Mouse (Mus musculus) CH12.LX (cell line): ENCODE results near the gene Pafah1b2. TPM values are rescaled to one million over a fixed set of nuclear protein-coding genes. Genes with fewer than 3 reads are reported as not detected.

Experiments used
- DNase-seq: peaks from one replicate; pipeline ENCODE4 v3.0.0-alpha.2; 2013; ENCODE audit errors: extremely low read depth
- H3K27ac ChIP-seq: 2 replicates; pipeline ENCODE4 v1.5.1; 2012; ENCODE audit warnings: low read depth, mild to moderate bottlenecking, control low read depth, moderate library complexity; ENCODE audit not compliant: insufficient read depth
- H3K27me3 ChIP-seq: replicated peaks from 2 replicates; pipeline ENCODE3; 2012; ENCODE audit warnings: inconsistent platforms
- H3K36me3 ChIP-seq, 2 experiments: replicated peaks in 1 of 2; 2 replicates each; pipeline versions ENCODE3 to v1.6.1; 2012; ENCODE audit warnings: inconsistent platforms in 1 of 2, low read length in 1 of 2, mild to moderate bottlenecking in 1 of 2, mixed read lengths in 1 of 2, moderate library complexity in 1 of 2; ENCODE audit not compliant: control insufficient read depth in 1 of 2, insufficient read depth in 1 of 2
- H3K4me1 ChIP-seq, 2 experiments: 2 replicates each; pipeline ENCODE4 v1.6.1; 2012; ENCODE audit warnings: inconsistent platforms in 1 of 2, moderate library complexity in 1 of 2; ENCODE audit not compliant: insufficient read depth in 2 of 2, control insufficient read depth in 1 of 2
- H3K4me2 ChIP-seq: 2 replicates; pipeline ENCODE4 v1.6.1; 2012; ENCODE audit warnings: low read depth, mild to moderate bottlenecking, control low read depth; ENCODE audit not compliant: poor library complexity, insufficient read depth, severe bottlenecking
- H3K4me3 ChIP-seq, 3 experiments: fragments of 150-350 bp in 1 of 3; sonication (generic) in 1 of 3; replicated peaks in 1 of 3; 2 replicates each; pipeline versions ENCODE3 to v1.5.1; 2011 to 2012; ENCODE audit warnings: low read depth in 2 of 3, low read length in 2 of 3, mild to moderate bottlenecking in 2 of 3, moderate library complexity in 2 of 3, control low read depth in 1 of 3, improper control_type of control experiment in 1 of 3, inconsistent platforms in 1 of 3, mixed read lengths in 1 of 3; ENCODE audit not compliant: poor library complexity in 1 of 3
- H3K79me2 ChIP-seq: replicated peaks from 2 replicates; pipeline ENCODE4 v1.6.1; 2012; ENCODE audit warnings: mild to moderate bottlenecking, moderate library complexity; ENCODE audit not compliant: control insufficient read depth, poor library complexity, insufficient read depth, severe bottlenecking; ENCODE audit errors: extremely low read depth
- H3K9ac ChIP-seq: 2 replicates; pipeline ENCODE4 v1.6.1; 2012; ENCODE audit warnings: low read depth, mild to moderate bottlenecking, control low read depth, moderate library complexity; ENCODE audit not compliant: insufficient read depth
- H3K9me3 ChIP-seq: replicated peaks from 2 replicates; pipeline ENCODE3; 2012; ENCODE audit warnings: low read length, inconsistent platforms, mixed read lengths
- CHD1 ChIP-seq: IDR thresholded peaks from 2 replicates; pipeline ENCODE4 v1.6.1; 2012; ENCODE audit warnings: low read depth, low read length, improper control_type of control experiment, inconsistent platforms
- E2F4 ChIP-seq: IDR thresholded peaks from 2 replicates; pipeline ENCODE4 v1.6.1; 2011; ENCODE audit warnings: low read depth, low read length, improper control_type of control experiment; ENCODE audit not compliant: insufficient replicate concordance
- ELF1 ChIP-seq: IDR thresholded peaks from 2 replicates; pipeline ENCODE4 v1.6.1; 2014; ENCODE audit warnings: low read depth, mild to moderate bottlenecking, inconsistent platforms, low read length, improper control_type of control experiment
- ETS1 ChIP-seq: conservative IDR thresholded peaks from 2 replicates; pipeline ENCODE4 v1.6.1; 2012; ENCODE audit warnings: low read depth, mild to moderate bottlenecking, inconsistent platforms, low read length, improper control_type of control experiment, moderate library complexity
- GABPA ChIP-seq: IDR thresholded peaks from 2 replicates; pipeline ENCODE4 v1.6.1; 2012; ENCODE audit warnings: low read depth, low read length, improper control_type of control experiment, inconsistent platforms; ENCODE audit not compliant: insufficient replicate concordance
- JUN ChIP-seq: IDR thresholded peaks from 2 replicates; pipeline ENCODE4 v1.6.1; 2011; ENCODE audit warnings: low read depth, mild to moderate bottlenecking, low read length, improper control_type of control experiment, moderate library complexity; ENCODE audit not compliant: insufficient read depth
- JUND ChIP-seq: conservative IDR thresholded peaks from 2 replicates; pipeline ENCODE4 v1.6.1; 2011; ENCODE audit warnings: low read depth, low read length, improper control_type of control experiment
- KAT2A ChIP-seq: IDR thresholded peaks from 2 replicates; pipeline ENCODE4 v1.6.1; 2012; ENCODE audit warnings: low read length, improper control_type of control experiment, inconsistent platforms; ENCODE audit not compliant: insufficient replicate concordance
- MAX ChIP-seq: IDR thresholded peaks from 2 replicates; pipeline ENCODE4 v1.6.1; 2011; ENCODE audit warnings: low read length, improper control_type of control experiment
- MAZ ChIP-seq: IDR thresholded peaks from 2 replicates; pipeline ENCODE4 v1.6.1; 2012; ENCODE audit warnings: low read depth, mild to moderate bottlenecking, inconsistent platforms, low read length, improper control_type of control experiment, moderate library complexity
- MXI1 ChIP-seq: IDR thresholded peaks from 2 replicates; pipeline ENCODE4 v1.6.1; 2011; ENCODE audit warnings: mild to moderate bottlenecking, low read depth, low read length, improper control_type of control experiment
- NRF1 ChIP-seq: IDR thresholded peaks from 2 replicates; pipeline ENCODE4 v1.6.1; 2014; ENCODE audit warnings: low read depth, mild to moderate bottlenecking, inconsistent platforms, low read length, improper control_type of control experiment, moderate library complexity
- RCOR1 ChIP-seq: conservative IDR thresholded peaks from 2 replicates; pipeline ENCODE4 v1.6.1; 2012; ENCODE audit warnings: low read depth, mild to moderate bottlenecking, inconsistent platforms, low read length, improper control_type of control experiment
- SIN3A ChIP-seq: IDR thresholded peaks from 2 replicates; pipeline ENCODE4 v1.6.1; 2012; ENCODE audit warnings: low read length, improper control_type of control experiment, inconsistent platforms
- SMC3 ChIP-seq: IDR thresholded peaks from 2 replicates; pipeline ENCODE4 v1.6.1; 2011; ENCODE audit warnings: low read depth, low read length, improper control_type of control experiment
- TCF12 ChIP-seq: IDR thresholded peaks from 2 replicates; pipeline ENCODE4 v1.6.1; 2014; ENCODE audit warnings: low read depth, mild to moderate bottlenecking, inconsistent platforms, low read length, improper control_type of control experiment
- UBTF ChIP-seq: IDR thresholded peaks from 2 replicates; pipeline ENCODE4 v1.6.1; 2012; ENCODE audit warnings: low read depth, mild to moderate bottlenecking, inconsistent platforms, low read length, improper control_type of control experiment, moderate library complexity
- ZC3H11A ChIP-seq: IDR thresholded peaks from 2 replicates; pipeline ENCODE4 v1.6.1; 2012; ENCODE audit warnings: low read depth, mild to moderate bottlenecking, inconsistent platforms, low read length, improper control_type of control experiment
- ZKSCAN1 ChIP-seq: IDR thresholded peaks from 2 replicates; pipeline ENCODE4 v1.6.1; 2012; ENCODE audit warnings: low read depth, inconsistent platforms, low read length, improper control_type of control experiment, borderline replicate concordance
- ZNF384 ChIP-seq: IDR thresholded peaks from 2 replicates; pipeline ENCODE4 v1.6.1; 2012; ENCODE audit warnings: low read depth, low read length, improper control_type of control experiment, inconsistent platforms
- dilution Hi-C: fragments of 300-500 bp; cut with MboI; formaldehyde crosslinking; loops from 2 replicates; pipeline ENCODE4 v1.14.3; 2020; ENCODE audit warnings: low sequenced_read_pairs; ENCODE audit not compliant: extremely low pct_unique_long_range_greater_than_20kb, extremely low pct_ligation_motif_present
- in situ Hi-C: fragments of 300-500 bp; cut with MboI; formaldehyde crosslinking; loops from 3 replicates; pipeline ENCODE4 v1.14.3; 2019; ENCODE audit warnings: low sequenced_read_pairs, low pct_ligation_motif_present, low pct_unique_long_range_greater_than_20kb, mixed read lengths
- polyA plus RNA-seq: library from polyadenylated mRNA; unstranded; fragments of >175 nt; gene quantifications from 2 replicates; pipeline ENCODE4 v1.2.1, GENCODE M21; 2012; ENCODE audit warnings: low read depth; ENCODE audit not compliant: insufficient read length
- total RNA-seq, 2 experiments: library from RNA; depleted of rRNA; stranded (reverse); fragments of 300-350 nt in 1 of 2; fragments of >200 nt in 1 of 2; gene quantifications; 2 replicates each; pipeline ENCODE4 v1.2.3; 2012 to 2014

The Pafah1b2 gene
- total and polyA plus RNA-seq, 3 experiments = 94.8 to 122 (median 109) TPM

GRCm38 (mm10) chr9:46014251-46014681, 1.8 kb upstream of the Pafah1b2 start (continued):
- TF ChIP-seq E2F4 (no peak), ZC3H11A (no peak), KAT2A (no peak), TCF12 (peak; percentile 81), NRF1 (0 out of 2 replicates have a peak, but pooled peaks have one; percentile 22), MXI1 (peak; percentile 92), ZNF384 (0 out of 2 replicates have a peak, but pooled peaks have one; percentile 45), MAZ (0 out of 2 replicates have a peak, but pooled peaks have one; percentile 86), UBTF (0 out of 2 replicates have a peak, but pooled peaks have one; percentile 48), ETS1 (peak; percentile 84), JUN (no peak), CHD1 (no peak), MAX (peak; percentile 76), RCOR1 (peak; percentile 60; the same call in 1 of the 2 replicates), ELF1 (peak; percentile 48; the same call in 1 of the 2 replicates), JUND (no peak), ZKSCAN1 (no peak), SMC3 (peak; percentile 54), SIN3A (peak; percentile 92)

- Histone ChIP-seq H3K9me3 (no peaks in the 10 kb centered on the region), H3K27me3 (no peaks in the 10 kb centered on the region), H3K4me1 (peaks cover 19 to 61% of the 10 kb centered on the region in 2 experiments), H3K36me3 (peaks cover 7 to 25% of the 10 kb centered on the region in 2 experiments), H3K4me2 (peak overlapping the region; percentile 97), H3K79me2 (peaks cover 44% of the 10 kb centered on the region), H3K4me3 (peak overlapping the region; percentile 91 to 98 (median 92)), H3K9ac (peak overlapping the region; percentile 95), H3K27ac (peak overlapping the region; percentile 88)
- TF ChIP-seq MAX (peak; percentile 40; the same call in 1 of the 2 replicates), GABPA (no peak), SIN3A (0 out of 2 replicates have a peak, but pooled peaks have one; percentile 12)
- no peak for DNase-seq
- dilution Hi-C loops = no loop called here
- in situ Hi-C loops = no loop called here
These were observed 1.1 kb upstream of the Pafah1b2 start for GRCm38 (mm10) chr9:46013616-46014015.
